Mouse (Mus musculus) MEL (cell line): ENCODE data around the gene Fuom. TPM values are rescaled to one million over a fixed set of nuclear protein-coding genes. Genes with fewer than 3 reads are reported as not detected.

Experiments used
- DNase-seq: peaks from one replicate; pipeline ENCODE4 v3.0.0; 2011; ENCODE audit warnings: low read depth, low spot score
- H3K27ac ChIP-seq: 2 replicates; pipeline ENCODE4 v1.5.1; 2012; ENCODE audit warnings: low read depth, mild to moderate bottlenecking, control low read depth, low read length, moderate library complexity; ENCODE audit not compliant: control insufficient read depth
- H3K27me3 ChIP-seq, 2 experiments: fragments of 150-350 bp in 1 of 2; sonication (generic) in 1 of 2; 2 replicates each; pipeline ENCODE4 v1.6.1; 2012; ENCODE audit warnings: low read length in 2 of 2, mild to moderate bottlenecking in 2 of 2, improper control_type of control experiment in 1 of 2, moderate library complexity in 1 of 2; ENCODE audit not compliant: insufficient read depth in 2 of 2, control insufficient read depth in 1 of 2
- H3K36me3 ChIP-seq, 2 experiments: 2 replicates each; pipeline ENCODE4 v1.6.1; 2012 to 2014; ENCODE audit warnings: low read length in 2 of 2, improper control_type of control experiment in 1 of 2, inconsistent platforms in 1 of 2, mild to moderate bottlenecking in 1 of 2; ENCODE audit not compliant: insufficient read depth in 2 of 2, control insufficient read depth in 1 of 2
- H3K4me1 ChIP-seq, 2 experiments: fragments of 150-350 bp in 1 of 2; sonication (generic) in 1 of 2; 2 replicates each; pipeline ENCODE4 v1.6.1; 2012; ENCODE audit warnings: low read length in 2 of 2, improper control_type of control experiment in 1 of 2, mild to moderate bottlenecking in 1 of 2; ENCODE audit not compliant: insufficient read depth in 2 of 2, control insufficient read depth in 1 of 2
- H3K4me3 ChIP-seq, 2 experiments: fragments of 150-350 bp in 1 of 2; sonication (generic) in 1 of 2; 2 replicates each; pipeline ENCODE4 v1.5.1; 2012; ENCODE audit warnings: low read depth in 2 of 2, low read length in 2 of 2, mild to moderate bottlenecking in 2 of 2, moderate library complexity in 2 of 2, control low read depth in 1 of 2, improper control_type of control experiment in 1 of 2; ENCODE audit not compliant: control insufficient read depth in 1 of 2, insufficient read depth in 1 of 2
- H3K79me2 ChIP-seq: 2 replicates; pipeline ENCODE4 v1.6.1; 2012; ENCODE audit warnings: mild to moderate bottlenecking, low read length, moderate library complexity; ENCODE audit not compliant: control insufficient read depth, poor library complexity, insufficient read depth
- H3K9ac ChIP-seq: 2 replicates; pipeline ENCODE4 v1.6.1; 2012; ENCODE audit warnings: low read depth, mild to moderate bottlenecking, control low read depth, low read length, moderate library complexity; ENCODE audit not compliant: control insufficient read depth, poor library complexity, severe bottlenecking
- H3K9me3 ChIP-seq: fragments of 150-350 bp; sonication (generic); replicated peaks from 2 replicates; pipeline ENCODE4 v1.6.1; 2012; ENCODE audit warnings: mild to moderate bottlenecking, low read length, improper control_type of control experiment, moderate library complexity; ENCODE audit not compliant: insufficient read depth
- BHLHE40 ChIP-seq: IDR thresholded peaks from 2 replicates; pipeline ENCODE4 v1.6.1; 2012; ENCODE audit warnings: low read depth, mild to moderate bottlenecking, inconsistent platforms, low read length, improper control_type of control experiment, borderline replicate concordance
- CTCF ChIP-seq, 3 experiments: IDR thresholded peaks in 2 of 3; conservative IDR thresholded peaks in 1 of 3; 2 replicates each; pipeline ENCODE4 v1.5.1; 2011 to 2012; ENCODE audit warnings: low read length in 3 of 3, low read depth in 2 of 3, mild to moderate bottlenecking in 2 of 3, improper control_type of control experiment in 1 of 3, inconsistent platforms in 1 of 3, mixed read lengths in 1 of 3, moderate library complexity in 1 of 3; ENCODE audit not compliant: control insufficient read depth in 1 of 3, insufficient read depth in 1 of 3, poor library complexity in 1 of 3, severe bottlenecking in 1 of 3
- ELF1 ChIP-seq: IDR thresholded peaks from 2 replicates; pipeline ENCODE4 v1.6.1; 2014; ENCODE audit warnings: low read depth, mild to moderate bottlenecking, inconsistent platforms, low read length, improper control_type of control experiment, moderate library complexity
- HCFC1 ChIP-seq: IDR thresholded peaks from 2 replicates; pipeline ENCODE4 v1.6.1; 2012; ENCODE audit warnings: low read depth, mild to moderate bottlenecking, inconsistent platforms, low read length, improper control_type of control experiment, moderate library complexity
- JUND ChIP-seq: IDR thresholded peaks from 2 replicates; pipeline ENCODE4 v1.6.1; 2011; ENCODE audit warnings: low read depth, mild to moderate bottlenecking, improper control_type of control experiment, low read length
- KAT2A ChIP-seq: conservative IDR thresholded peaks from 2 replicates; pipeline ENCODE4 v1.6.1; 2012; ENCODE audit warnings: low read depth, low read length, improper control_type of control experiment, inconsistent platforms
- MAFK ChIP-seq: IDR thresholded peaks from 2 replicates; pipeline ENCODE4 v1.6.1; 2011; ENCODE audit warnings: low read depth, mild to moderate bottlenecking, low read length, improper control_type of control experiment, borderline replicate concordance
- MAZ ChIP-seq: IDR thresholded peaks from 2 replicates; pipeline ENCODE4 v1.6.1; 2012; ENCODE audit warnings: low read depth, mild to moderate bottlenecking, inconsistent platforms, low read length, improper control_type of control experiment
- MXI1 ChIP-seq: IDR thresholded peaks from 2 replicates; pipeline ENCODE4 v1.6.1; 2011; ENCODE audit warnings: mild to moderate bottlenecking, low read depth, low read length, improper control_type of control experiment
- MYB ChIP-seq: IDR thresholded peaks from 2 replicates; pipeline ENCODE4 v1.6.1; 2011; ENCODE audit warnings: mild to moderate bottlenecking, low read depth, low read length, improper control_type of control experiment
- NRF1 ChIP-seq: IDR thresholded peaks from 2 replicates; pipeline ENCODE4 v1.6.1; 2014; ENCODE audit warnings: low read depth, mild to moderate bottlenecking, inconsistent platforms, low read length, improper control_type of control experiment, moderate library complexity; ENCODE audit not compliant: poor library complexity, insufficient read depth, severe bottlenecking
- POLR2A ChIP-seq, 2 experiments: IDR thresholded peaks; 2 replicates each; pipeline ENCODE4 v1.6.1; 2011 to 2012; ENCODE audit warnings: low read length in 2 of 2, mild to moderate bottlenecking in 2 of 2, control low read depth in 1 of 2, improper control_type of control experiment in 1 of 2, low read depth in 1 of 2, moderate library complexity in 1 of 2; ENCODE audit not compliant: control insufficient read depth in 1 of 2, insufficient read depth in 1 of 2, poor library complexity in 1 of 2
- RAD21 ChIP-seq: IDR thresholded peaks from 2 replicates; pipeline ENCODE4 v1.6.1; 2011; ENCODE audit warnings: mild to moderate bottlenecking, low read depth, low read length, improper control_type of control experiment
- RCOR1 ChIP-seq: IDR thresholded peaks from 2 replicates; pipeline ENCODE4 v1.6.1; 2012; ENCODE audit warnings: low read depth, mild to moderate bottlenecking, inconsistent platforms, low read length, improper control_type of control experiment
- SIN3A ChIP-seq: IDR thresholded peaks from 2 replicates; pipeline ENCODE4 v1.6.1; 2012; ENCODE audit warnings: low read length, improper control_type of control experiment, inconsistent platforms
- TAL1 ChIP-seq: IDR thresholded peaks from 2 replicates; pipeline ENCODE4 v1.6.1; 2012; ENCODE audit warnings: mild to moderate bottlenecking, inconsistent platforms, low read length, moderate library complexity, mixed read lengths
- TCF12 ChIP-seq: IDR thresholded peaks from 2 replicates; pipeline ENCODE4 v1.6.1; 2014; ENCODE audit warnings: low read depth, mild to moderate bottlenecking, inconsistent platforms, low read length, improper control_type of control experiment, moderate library complexity
- USF2 ChIP-seq, 2 experiments: IDR thresholded peaks; 2 replicates each; pipeline ENCODE4 v1.6.1; 2011 to 2012; ENCODE audit warnings: improper control_type of control experiment in 2 of 2, low read length in 2 of 2, borderline replicate concordance in 1 of 2, inconsistent platforms in 1 of 2, low read depth in 1 of 2, mild to moderate bottlenecking in 1 of 2; ENCODE audit not compliant: insufficient read depth in 1 of 2
- ZC3H11A ChIP-seq: IDR thresholded peaks from 2 replicates; pipeline ENCODE4 v1.6.1; 2012; ENCODE audit warnings: low read depth, mild to moderate bottlenecking, inconsistent platforms, low read length, improper control_type of control experiment
- ZKSCAN1 ChIP-seq: IDR thresholded peaks from 2 replicates; pipeline ENCODE4 v1.6.1; 2012; ENCODE audit warnings: low read depth, mild to moderate bottlenecking, inconsistent platforms, low read length, improper control_type of control experiment, moderate library complexity
- ZMIZ1 ChIP-seq: IDR thresholded peaks from 2 replicates; pipeline ENCODE4 v1.6.1; 2012; ENCODE audit warnings: low read depth, mild to moderate bottlenecking, inconsistent platforms, low read length, improper control_type of control experiment, moderate library complexity
- ZNF384 ChIP-seq: IDR thresholded peaks from 2 replicates; pipeline ENCODE4 v1.6.1; 2012; ENCODE audit warnings: low read depth, mild to moderate bottlenecking, inconsistent platforms, low read length, improper control_type of control experiment
- polyA plus RNA-seq, 2 experiments: library from polyadenylated mRNA; stranded (reverse) in 1 of 2; unstranded in 1 of 2; fragments of >175 nt in 1 of 2; fragments of >200 nt in 1 of 2; gene quantifications; 2 replicates each; pipeline versions ENCODE4 v1.2.1 to v1.2.4; 2012; ENCODE audit warnings: low replicate concordance in 2 of 2, low read depth in 1 of 2; ENCODE audit not compliant: insufficient read length in 2 of 2, insufficient read depth in 1 of 2, missing spikeins in 1 of 2
- total RNA-seq: library from RNA; depleted of rRNA; stranded (reverse); fragments of 300-350 nt; gene quantifications from 2 replicates; pipeline ENCODE4 v1.2.3, GENCODE M21; 2012; rRNA removed

Fuom gene
- total RNA-seq (0.36 and 1.1 TPM in 2 replicates), polyA plus RNA-seq (10 to 100 TPM in 1 of 2 experiments, not detected in 1; 10.9 TPM)

DNA sequence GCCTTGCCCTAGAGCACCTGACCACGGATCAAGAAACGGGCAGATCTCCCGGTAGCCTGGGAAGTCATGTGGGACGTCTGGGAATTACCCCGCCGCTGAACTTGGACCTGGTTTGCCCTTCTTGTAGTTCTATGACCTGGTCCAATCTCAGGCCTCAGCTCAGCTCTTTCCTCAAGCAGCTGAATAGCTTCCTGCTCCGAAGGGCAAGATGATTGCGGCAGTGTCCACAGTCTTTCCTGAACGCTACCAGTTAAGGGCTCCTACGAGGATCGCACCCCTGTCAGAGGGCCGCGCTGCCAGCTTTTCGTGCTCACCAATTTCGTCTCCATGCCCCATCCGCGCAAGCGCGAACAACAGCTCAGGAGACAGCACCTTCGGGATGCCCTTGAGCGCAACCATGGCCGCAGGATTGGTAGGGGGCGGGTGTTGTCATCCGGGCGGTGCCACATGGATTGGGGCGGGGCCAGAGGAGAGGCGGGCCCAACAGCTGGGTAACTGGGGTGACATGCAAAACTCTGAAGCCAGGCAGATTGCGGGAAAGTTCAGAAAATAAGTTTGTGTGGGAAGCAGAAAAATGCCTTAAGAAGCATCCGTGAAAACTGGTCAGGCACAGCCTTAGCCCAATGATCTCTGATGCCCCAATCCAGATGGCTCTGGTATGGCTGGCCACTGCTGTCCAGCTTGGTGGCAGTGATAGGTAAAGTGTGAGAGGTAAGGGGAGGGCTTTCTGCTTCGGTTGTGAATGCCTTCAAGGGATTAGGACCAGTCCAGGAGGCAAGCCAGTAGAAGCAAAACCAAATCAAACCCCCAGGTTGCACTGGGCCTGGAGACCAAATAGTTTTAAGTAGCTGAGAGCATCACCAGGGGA, at the start of gene Fuom:
Gene Fuom, minus strand, starts transcription at position 449 of the 868 bp plus-strand sequence.
- H3K4me3 ChIP-seq, result peak within 1 kb of the TSS in 1 of 2 experiments; percentile 6; a peak in 3 of 4 replicates
- H3K79me2 ChIP-seq, result no peaks in the 10 kb centered on the region
- peak; percentile 65 for DNase-seq
- H3K4me1 ChIP-seq, result peaks cover 0 to 10% of the 10 kb centered on the region in 2 experiments; a peak in 2 of 4 replicates
- H3K27ac ChIP-seq, result no peak within 1 kb of the TSS
- no peaks in the 10 kb centered on the region for H3K27me3 ChIP-seq
- TF ChIP-seq JUND (no peak), MAFK (no peak), ZNF384 (no peak), NRF1 (peak; percentile 18; the same call in 1 of the 2 replicates), USF2 (IDR thresholded peaks at IDR 0.05; ENCODE audit: borderline replicate concordance in 1 of 2, insufficient read depth in 1 of 2, low read depth in 1 of 2, low read length in 2 of 2) (no peak), RCOR1 (no peak), POLR2A (IDR thresholded peaks at IDR 0.05; ENCODE audit: control insufficient read depth in 1 of 2, insufficient read depth in 1 of 2, low read depth in 1 of 2, low read length in 2 of 2, poor library complexity in 1 of 2) (no peak; a peak in 1 of 4 replicates), MXI1 (no peak)
- H3K9me3 ChIP-seq, result no peaks in the 10 kb centered on the region
- peak within 1 kb of the TSS; percentile 35 for H3K9ac ChIP-seq
- H3K36me3 ChIP-seq, result peaks cover 0 to 7% of the 10 kb centered on the region in 2 experiments; a peak in 2 of 4 replicates

DNA sequence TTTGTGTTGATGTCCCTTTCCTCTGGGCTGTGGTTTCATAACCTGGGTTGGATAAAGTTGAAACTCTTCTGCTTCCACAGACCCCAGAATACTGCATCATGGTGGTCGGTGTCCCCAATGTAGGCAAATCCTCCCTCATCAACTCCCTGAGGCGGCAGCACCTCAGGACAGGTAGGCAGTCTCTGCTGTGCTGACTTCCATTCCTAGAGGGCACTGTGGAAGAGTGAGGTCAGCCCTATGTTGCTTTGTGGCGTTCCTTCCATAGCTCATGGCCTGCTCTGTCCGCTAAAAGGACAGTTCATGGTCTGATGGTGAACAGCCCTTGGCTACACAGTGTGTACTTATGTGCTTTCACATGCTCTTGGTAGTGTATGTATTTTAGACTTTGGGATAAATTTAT, 42.3 kb upstream of the Fuom start:
- no peaks in the 10 kb centered on the region for H3K4me1 ChIP-seq
- peaks cover 0 to 3% of the 10 kb centered on the region in 2 experiments; a peak in 1 of 4 replicates for H3K36me3 ChIP-seq

More for the DNA sequence above, 42.3 kb upstream of the Fuom start:
- Histone ChIP-seq H3K9ac (no peak overlapping the region), H3K9me3 (no peaks in the 10 kb centered on the region), H3K4me3 (no peak overlapping the region), H3K27me3 (no peaks in the 10 kb centered on the region), H3K27ac (no peak overlapping the region), H3K79me2 (no peaks in the 10 kb centered on the region)
- no peak for DNase-seq
- TF ChIP-seq ZMIZ1, result no peak
- no peak for TF ChIP-seq KAT2A
- no peak for TF ChIP-seq TCF12
- no peak for TF ChIP-seq NRF1
- TF ChIP-seq ZC3H11A, result no peak
- TF ChIP-seq ZKSCAN1, result no peak
- no peak for TF ChIP-seq RAD21
- no peak for TF ChIP-seq RCOR1
- no peak for TF ChIP-seq SIN3A
- TF ChIP-seq BHLHE40, result no peak
- no peak for TF ChIP-seq HCFC1
- TF ChIP-seq TAL1, result no peak
- TF ChIP-seq MYB, result no peak
- TF ChIP-seq ELF1, result no peak
- no peak for TF ChIP-seq ZNF384
- TF ChIP-seq CTCF (IDR thresholded peaks at IDR 0.05 in 2 of 3, conservative IDR thresholded peaks at IDR 0.05 in 1 of 3; ENCODE audit: control insufficient read depth in 1 of 3, insufficient read depth in 1 of 3, low read depth in 2 of 3, low read length in 3 of 3, poor library complexity in 1 of 3, severe bottlenecking in 1 of 3), result no peak
- no peak for TF ChIP-seq MAZ
